Mouse (Mus musculus): ENCODE measurements around the gene Foxo6. TPM values are rescaled to one million over a fixed set of nuclear protein-coding genes. Genes with fewer than 3 reads are reported as not detected.

The Foxo6 gene
- not detected for polyA plus RNA-seq (2017; shearing (Covaris generic))

GRCm38 (mm10) chr4:120287290-120288111 is at the start of gene Foxo6:
Foxo6 (minus strand) TSS chr4:120287349.

Other genes starting within 250 kb of the Foxo6 start
- gene AL607142.1, start 222.4 kb downstream of the Foxo6 start, polyA plus RNA-seq (2017; shearing (Covaris generic)), result not detected
- not detected for gene Edn2, start 126.1 kb downstream of the Foxo6 start, polyA plus RNA-seq (2017; shearing (Covaris generic))
- 15.6 TPM for gene Scmh1, start 117.9 kb upstream of the Foxo6 start, polyA plus RNA-seq (2017; shearing (Covaris generic))
- gene Slfnl1, start 244.9 kb upstream of the Foxo6 start, polyA plus RNA-seq (2017; shearing (Covaris generic)), result not detected

All from inflammation-experienced regulatory T-cells, adult 16 weeks (primary cell).